25 mouse cellular contexts compared by ENCODE assay signal in genomic region chr12:36050276-36050675, GRCm38 (mm10). TPM values are rescaled to one million over a fixed set of nuclear protein-coding genes. Genes with fewer than 3 reads are reported as not detected.
"Had no signal": no experiment of that assay in that cellular context is flagged by ENCODE, and none has a peak within 500 bp of the region (broad histone marks: within the 10 kb centered on the region; RNA-seq: fewer than 3 reads in every experiment).

No protein-coding gene starts in this region.

- H3K4me1 ChIP-seq: liver, embryonic 15.5 days; lung, embryonic 15.5 days; midbrain, embryonic 13.5 days; midbrain, embryonic 15.5 days; neural tube, embryonic 12.5 days; stomach, embryonic 15.5 days had no signal

- H3K36me3 ChIP-seq: liver, embryonic 15.5 days; lung, embryonic 15.5 days; midbrain, embryonic 13.5 days; midbrain, embryonic 15.5 days; neural tube, embryonic 12.5 days; stomach, embryonic 15.5 days had no signal

- H3K4me3 ChIP-seq: liver, embryonic 15.5 days; lung, embryonic 15.5 days; megakaryocyte, embryonic 14.5 days; midbrain, embryonic 13.5 days; midbrain, embryonic 15.5 days; neural tube, embryonic 12.5 days; stomach, embryonic 15.5 days had no signal

- DNase-seq: liver, postnatal 0 days; lung, adult 2 months; lung, postnatal 14 days; lung, postnatal 36 days; right cerebral cortex, postnatal 14 days; thymus, adult 2 months; thymus, postnatal 25 days; thymus, postnatal 4 days had no signal

- H3K27me3 ChIP-seq: liver, embryonic 15.5 days; lung, embryonic 15.5 days; megakaryocyte, embryonic 14.5 days; midbrain, embryonic 13.5 days; midbrain, embryonic 15.5 days; neural tube, embryonic 12.5 days; stomach, embryonic 15.5 days had no signal

- H3K4me2 ChIP-seq: liver, embryonic 15.5 days; lung, embryonic 15.5 days; midbrain, embryonic 13.5 days; midbrain, embryonic 15.5 days; neural tube, embryonic 12.5 days; stomach, embryonic 15.5 days had no signal

- ATAC-seq: liver, postnatal 0 days; lung, postnatal 0 days; midbrain, embryonic 13.5 days; midbrain, embryonic 15.5 days had no signal

- H3K9ac ChIP-seq: liver, embryonic 15.5 days; liver, postnatal 0 days; lung, embryonic 15.5 days; midbrain, embryonic 13.5 days; midbrain, embryonic 15.5 days; neural tube, embryonic 12.5 days; stomach, embryonic 15.5 days had no signal

- H3K9me3 ChIP-seq: liver, embryonic 15.5 days; lung, embryonic 15.5 days; midbrain, embryonic 13.5 days; midbrain, embryonic 15.5 days; neural tube, embryonic 12.5 days; stomach, embryonic 15.5 days had no signal

- H3K27ac ChIP-seq: liver, embryonic 15.5 days; lung, embryonic 15.5 days; macrophage; midbrain, embryonic 13.5 days; midbrain, embryonic 15.5 days; neural tube, embryonic 12.5 days; stomach, embryonic 15.5 days; stomach, postnatal 0 days had no signal

RNA-seq across cellular contexts. Expression of gene Agr2, which starts 57.6 kb away (rescaled TPM):
- total RNA-seq: megakaryocyte progenitor cell, adult 5-6 weeks; midbrain, postnatal 0 days; monocyte, adult 5-6 weeks; neutrophil, adult 5-6 weeks had no signal
- polyA plus RNA-seq: liver, postnatal 0 days; macrophage; neural tube, embryonic 12.5 days; neural tube, embryonic 14.5 days; spleen, adult 2 months; testis, adult 2 months had no signal
